Mouse (Mus musculus) gastrocnemius, postnatal 4 days (tissue): ENCODE measurements around the gene Pkhd1. TPM values are rescaled to one million over a fixed set of nuclear protein-coding genes. Genes with fewer than 3 reads are reported as not detected.

Experiments used
- total RNA-seq, 2 experiments: library from RNA; stranded (reverse); gene quantifications; 2 replicates each; pipeline ENCODE4 v1.2.3; 2021

The Pkhd1 gene
- total RNA-seq, 2 experiments from 2014 or later: 1.0 to 1.3 TPM

Other genes with a start within 250 kb of the Pkhd1 start
- not detected for gene Il17a, start 112.8 kb upstream of the Pkhd1 start, total RNA-seq
- gene Il17f, start 172.6 kb upstream of the Pkhd1 start, total RNA-seq: not detected
- gene Mcm3, start 202.2 kb upstream of the Pkhd1 start, total RNA-seq: 10 to 100 TPM; 36.4 to 37.5 TPM